Mouse (Mus musculus) heart, adult 2 months (tissue): ENCODE measurements at regions not wholly inside any gene's neighbourhood (a gene's known extent, or its start where the extent isn't known, plus 50 kb on each side); places are given as distances from the start of the nearest gene placed in this dataset.

ENCODE experiments used
- CTCF ChIP-seq: fragments of 200-600 bp; IDR thresholded peaks from 2 replicates; pipeline ENCODE4 v1.8.1; 2022; ENCODE audit warnings: antibody characterized with exemption, mild to moderate bottlenecking, moderate library complexity
- EP300 ChIP-seq: fragments of 200-500 bp; IDR thresholded peaks from 2 replicates; pipeline ENCODE4 v1.6.1; 2011; ENCODE audit warnings: low read depth, low read length, control low read depth; ENCODE audit not compliant: insufficient read depth
- POLR2A ChIP-seq: fragments of 200-500 bp; IDR thresholded peaks from 2 replicates; pipeline ENCODE4 v1.6.1; 2011; ENCODE audit warnings: mild to moderate bottlenecking, low read depth, low read length, control low read depth; ENCODE audit not compliant: insufficient read depth

GRCm38 (mm10) chr4:5495012-5495411, 701.9 kb upstream of the Impad1 start:
- TF ChIP-seq POLR2A (no peak), EP300 (no peak), CTCF (no peak)
